Mouse (Mus musculus) liver, embryonic 15.5 days (tissue): ENCODE results near the gene Cybc1. TPM values are rescaled to one million over a fixed set of nuclear protein-coding genes. Genes with fewer than 3 reads are reported as not detected.

Experiments
- ATAC-seq: fragments of 200-750 bp; cut with Nextera tagmentation; 2 replicates; pipeline ENCODE4 v1.8.0; 2017; ENCODE audit warnings: moderate number of reproducible peaks, mild to moderate bottlenecking, moderate library complexity; ENCODE audit not compliant: insufficient read depth
- H3K27ac ChIP-seq: fragments of 300-500 bp; sonication (generic); replicated peaks from 2 replicates; pipeline ENCODE4 v1.5.1; 2015; ENCODE audit warnings: mild to moderate bottlenecking, inconsistent platforms
- H3K27me3 ChIP-seq: fragments of 300-500 bp; sonication (generic); 2 replicates; pipeline ENCODE4 v1.6.1; 2015; ENCODE audit warnings: mild to moderate bottlenecking, inconsistent platforms
- H3K36me3 ChIP-seq: fragments of 300-500 bp; sonication (generic); replicated peaks from 2 replicates; pipeline ENCODE4 v1.6.1; 2015; ENCODE audit warnings: moderate library complexity, mild to moderate bottlenecking, inconsistent platforms
- H3K4me1 ChIP-seq: fragments of 300-500 bp; sonication (generic); replicated peaks from 2 replicates; pipeline ENCODE4 v1.6.1; 2015; ENCODE audit warnings: inconsistent platforms
- H3K4me2 ChIP-seq: fragments of 300-500 bp; sonication (generic); 2 replicates; pipeline ENCODE4 v1.6.1; 2015; ENCODE audit warnings: moderate library complexity, mild to moderate bottlenecking, inconsistent platforms
- H3K4me3 ChIP-seq: fragments of 300-500 bp; sonication (generic); replicated peaks from 2 replicates; pipeline ENCODE4 v1.5.1; 2015; ENCODE audit warnings: mild to moderate bottlenecking, inconsistent platforms
- H3K9ac ChIP-seq: fragments of 300-500 bp; sonication (generic); 2 replicates; pipeline ENCODE4 v1.6.1; 2015; ENCODE audit warnings: moderate library complexity, mild to moderate bottlenecking, inconsistent platforms
- H3K9me3 ChIP-seq: fragments of 300-500 bp; sonication (generic); replicated peaks from 2 replicates; pipeline ENCODE4 v1.6.1; 2016; ENCODE audit warnings: inconsistent platforms
- WGBS: fragments of 180-500 bp; shearing (Covaris S2); methylation state at CpG from one replicate; pipeline ENCODE4 v1.1.7; 2015; ENCODE audit warnings: mixed read lengths; ENCODE audit not compliant: insufficient replicate concordance; 5-methylcytosine and 5-hydroxymethylcytosine counted together
- polyA plus RNA-seq: library from polyadenylated mRNA; unstranded; fragments of >200 nt; fragmentation: Nextera tagmentation; extraction: Ambion mirVana; gene quantifications from 2 replicates; pipeline ENCODE4 v1.2.1, GENCODE M21; 2015

The Cybc1 gene
- polyA plus RNA-seq, 1 experiment from 2014 or later: 20.7 TPM

GRCm38 (mm10) chr11:121203859-121204160, 25.3 kb downstream of the Cybc1 start:
- H3K9ac ChIP-seq: no peak overlapping the region
- peaks cover 28% of the 10 kb centered on the region for H3K4me1 ChIP-seq
- no peaks in the 10 kb centered on the region for H3K27me3 ChIP-seq
- WGBS: 1% methylated on average over 5 of the region's 5 CpGs
- ATAC-seq: no peak
- H3K4me3 ChIP-seq: peak overlapping the region; percentile 85
- no peaks in the 10 kb centered on the region for H3K9me3 ChIP-seq
- H3K36me3 ChIP-seq: peaks cover 9% of the 10 kb centered on the region; the same call in 1 of the 2 replicates
- peak overlapping the region; percentile 95 for H3K4me2 ChIP-seq
- H3K27ac ChIP-seq: no peak overlapping the region; the same call in 1 of the 2 replicates

- no peaks in the 10 kb centered on the region for H3K9me3 ChIP-seq
- H3K4me3 ChIP-seq: no peak overlapping the region
- no peaks in the 10 kb centered on the region for H3K27me3 ChIP-seq
- H3K4me2 ChIP-seq: no peak overlapping the region
- peaks cover 28% of the 10 kb centered on the region for H3K4me1 ChIP-seq
- H3K9ac ChIP-seq: no peak overlapping the region
- no peak for ATAC-seq
- 57% methylated on average over 11 of the region's 11 CpGs for WGBS
- H3K36me3 ChIP-seq: no peaks in the 10 kb centered on the region
- H3K27ac ChIP-seq: no peak overlapping the region
Observed at GRCm38 (mm10) chr11:121201436-121202198, 27.5 kb downstream of the Cybc1 start.

GRCm38 (mm10) chr11:121200781-121201180, 28.3 kb downstream of the Cybc1 start:
- H3K4me1 ChIP-seq: peaks cover 28% of the 10 kb centered on the region
- no peaks in the 10 kb centered on the region for H3K36me3 ChIP-seq
- H3K4me3 ChIP-seq: no peak overlapping the region
- H3K27ac ChIP-seq: no peak overlapping the region
- no peak for ATAC-seq
- no peak overlapping the region for H3K9ac ChIP-seq
- H3K4me2 ChIP-seq: no peak overlapping the region
- H3K9me3 ChIP-seq: no peaks in the 10 kb centered on the region
- no peaks in the 10 kb centered on the region for H3K27me3 ChIP-seq
- 75% methylated on average over 6 of the region's 6 CpGs for WGBS

GRCm38 (mm10) chr11:121199851-121200250, 29.3 kb downstream of the Cybc1 start:
- 68% methylated on average over 4 of the region's 4 CpGs for WGBS
- Histone ChIP-seq H3K9me3 (no peaks in the 10 kb centered on the region), H3K4me1 (peaks cover 22% of the 10 kb centered on the region), H3K4me3 (no peak overlapping the region), H3K27me3 (no peaks in the 10 kb centered on the region), H3K4me2 (no peak overlapping the region), H3K36me3 (no peaks in the 10 kb centered on the region), H3K27ac (no peak overlapping the region), H3K9ac (no peak overlapping the region)
- no peak for ATAC-seq

- Histone ChIP-seq H3K36me3 (no peaks in the 10 kb centered on the region), H3K27ac (no peak overlapping the region), H3K4me3 (no peak overlapping the region), H3K27me3 (no peaks in the 10 kb centered on the region), H3K9ac (no peak overlapping the region), H3K4me1 (peaks cover 10% of the 10 kb centered on the region), H3K4me2 (no peak overlapping the region), H3K9me3 (no peaks in the 10 kb centered on the region)
- 35% methylated on average over 2 of the region's 2 CpGs for WGBS
- ATAC-seq: no peak
Observed at GRCm38 (mm10) chr11:121198622-121199021, 30.5 kb downstream of the Cybc1 start.

GRCm38 (mm10) chr11:121193415-121193814, 35.7 kb downstream of the Cybc1 start:
- H3K4me1 ChIP-seq: no peaks in the 10 kb centered on the region
- H3K4me2 ChIP-seq: no peak overlapping the region
- no peaks in the 10 kb centered on the region for H3K27me3 ChIP-seq
- no peaks in the 10 kb centered on the region for H3K36me3 ChIP-seq
- no peak overlapping the region for H3K4me3 ChIP-seq
- ATAC-seq: no peak
- WGBS: 61% methylated on average over 3 of the region's 3 CpGs
- no peaks in the 10 kb centered on the region for H3K9me3 ChIP-seq
- no peak overlapping the region for H3K27ac ChIP-seq
- no peak overlapping the region for H3K9ac ChIP-seq

- no peaks in the 10 kb centered on the region for H3K36me3 ChIP-seq
- no peaks in the 10 kb centered on the region for H3K9me3 ChIP-seq
- H3K4me3 ChIP-seq: no peak overlapping the region
- no peaks in the 10 kb centered on the region for H3K27me3 ChIP-seq
- H3K4me1 ChIP-seq: no peaks in the 10 kb centered on the region
- H3K9ac ChIP-seq: no peak overlapping the region
- no peak overlapping the region for H3K4me2 ChIP-seq
- no peak overlapping the region for H3K27ac ChIP-seq
- no peak for ATAC-seq
- 31% methylated on average over 2 of the region's 2 CpGs for WGBS
Observed at GRCm38 (mm10) chr11:121192742-121193141, 36.4 kb downstream of the Cybc1 start.

GRCm38 (mm10) chr11:121189681-121190080, 39.4 kb downstream of the Cybc1 start:
- ATAC-seq: no peak

GRCm38 (mm10) chr11:121176285-121177270, 52.5 kb downstream of the Cybc1 start:
- no peak overlapping the region for H3K4me2 ChIP-seq
- 0 out of 2 replicates have a peak, but pooled peaks cover 6% of the 10 kb centered on the region for H3K4me1 ChIP-seq
- no peak overlapping the region for H3K4me3 ChIP-seq
- ATAC-seq: peak; percentile 54; the same call in 1 of the 2 replicates
- H3K27me3 ChIP-seq: no peaks in the 10 kb centered on the region
- 41% methylated on average over 12 of the region's 12 CpGs for WGBS
- no peak overlapping the region for H3K27ac ChIP-seq
- no peaks in the 10 kb centered on the region for H3K36me3 ChIP-seq
- no peaks in the 10 kb centered on the region for H3K9me3 ChIP-seq
- H3K9ac ChIP-seq: no peak overlapping the region

More at GRCm38 (mm10) chr11:121189681-121190080, 39.4 kb downstream of the Cybc1 start:
- Histone ChIP-seq H3K27me3 (no peaks in the 10 kb centered on the region), H3K9me3 (no peaks in the 10 kb centered on the region), H3K4me3 (no peak overlapping the region), H3K4me2 (no peak overlapping the region), H3K36me3 (no peaks in the 10 kb centered on the region), H3K9ac (no peak overlapping the region), H3K4me1 (no peaks in the 10 kb centered on the region), H3K27ac (no peak overlapping the region)
- WGBS: 65% methylated on average over 3 of the region's 3 CpGs

- H3K27me3 ChIP-seq: no peaks in the 10 kb centered on the region
- no peaks in the 10 kb centered on the region for H3K36me3 ChIP-seq
- WGBS: 57% methylated on average over 3 of the region's 3 CpGs
- no peak overlapping the region for H3K4me2 ChIP-seq
- no peak for ATAC-seq
- no peak overlapping the region for H3K4me3 ChIP-seq
- H3K9ac ChIP-seq: no peak overlapping the region
- H3K27ac ChIP-seq: no peak overlapping the region
- no peaks in the 10 kb centered on the region for H3K9me3 ChIP-seq
- H3K4me1 ChIP-seq: 0 out of 2 replicates have a peak, but pooled peaks cover 6% of the 10 kb centered on the region
Observed at GRCm38 (mm10) chr11:121174234-121174633, 54.9 kb downstream of the Cybc1 start.

GRCm38 (mm10) chr11:121173203-121173602, 55.9 kb downstream of the Cybc1 start:
- Histone ChIP-seq H3K9ac (no peak overlapping the region), H3K36me3 (no peaks in the 10 kb centered on the region), H3K27me3 (peaks cover 2% of the 10 kb centered on the region; the same call in 1 of the 2 replicates), H3K4me2 (no peak overlapping the region), H3K4me1 (0 out of 2 replicates have a peak, but pooled peaks cover 6% of the 10 kb centered on the region), H3K4me3 (no peak overlapping the region), H3K9me3 (no peaks in the 10 kb centered on the region), H3K27ac (no peak overlapping the region)
- 63% methylated on average over 5 of the region's 5 CpGs for WGBS
- ATAC-seq: no peak
